Mouse (Mus musculus): ENCODE data around the gene Chrnb1.

- no peak for TF ChIP-seq POLR2A (IDR thresholded peaks at IDR 0.05; ENCODE audit: borderline replicate concordance, extremely low read depth, insufficient read depth, insufficient read length, poor library complexity, severe bottlenecking)
- no peak for TF ChIP-seq CTCF (IDR thresholded peaks at IDR 0.05; ENCODE audit: borderline replicate concordance, extremely low read depth, insufficient read depth, insufficient read length)
Measured at GRCm38 (mm10) chr11:69776488-69776887, 19.3 kb downstream of the Chrnb1 start.
